Mouse (Mus musculus): ENCODE data around the gene Plcb3. TPM values are rescaled to one million over a fixed set of nuclear protein-coding genes. Genes with fewer than 3 reads are reported as not detected.

Gene Plcb3
- total RNA-seq, 1 experiment from 2014 or later, result 59.8 TPM

- no peak for DNase-seq
Measured at GRCm38 (mm10) chr19:6939106-6940002, 36.9 kb downstream of the Plcb3 start.

- DNase-seq, result no peak
Measured at GRCm38 (mm10) chr19:6937541-6938465, 38.5 kb downstream of the Plcb3 start.

- no peak for DNase-seq
Measured at GRCm38 (mm10) chr19:6936299-6936698, 40.0 kb downstream of the Plcb3 start.

GRCm38 (mm10) chr19:6934195-6934977 is 41.9 kb downstream of the Plcb3 start, which contains the start of gene Kcnk4:
Gene Kcnk4, minus strand, starts transcription at chr19:6934515.
- DNase-seq, result no peak

- DNase-seq, result no peak
Measured at GRCm38 (mm10) chr19:6933436-6934194, 42.7 kb downstream of the Plcb3 start.

GRCm38 (mm10) chr19:6933102-6933435 is 43.2 kb downstream of the Plcb3 start:
- DNase-seq, result no peak

GRCm38 (mm10) chr19:6932018-6932417 is 44.3 kb downstream of the Plcb3 start:
- no peak for DNase-seq

GRCm38 (mm10) chr19:6931002-6931401 is 45.3 kb downstream of the Plcb3 start:
- no peak for DNase-seq

GRCm38 (mm10) chr19:6928080-6928479 is 48.2 kb downstream of the Plcb3 start:
- DNase-seq, result no peak

- no peak for DNase-seq
Measured at GRCm38 (mm10) chr19:6926559-6927255, 49.6 kb downstream of the Plcb3 start.

- no peak for DNase-seq
Measured at GRCm38 (mm10) chr19:6925611-6926329, 50.5 kb downstream of the Plcb3 start.

GRCm38 (mm10) chr19:6925307-6925573 is 51.0 kb downstream of the Plcb3 start, which contains the start of gene Catsperz:
Gene Catsperz, minus strand, starts transcription at chr19:6925380.
- no peak for DNase-seq

GRCm38 (mm10) chr19:6924461-6925306 is 51.6 kb downstream of the Plcb3 start:
- DNase-seq, result peak; percentile 90

GRCm38 (mm10) chr19:6922901-6923735 is 53.2 kb downstream of the Plcb3 start:
- no peak for DNase-seq

- DNase-seq, result peak; percentile 100
Measured at GRCm38 (mm10) chr19:6921647-6922567, 54.4 kb downstream of the Plcb3 start, which contains the start of gene Esrra. Gene Esrra, minus strand, starts transcription at chr19:6921813.

GRCm38 (mm10) chr19:6920741-6921636 is 55.3 kb downstream of the Plcb3 start:
- no peak for DNase-seq

All from adrenal gland, postnatal 25 days (tissue).